Mouse (Mus musculus): ENCODE measurements around the gene Nr1i3. TPM values are rescaled to one million over a fixed set of nuclear protein-coding genes. Genes with fewer than 3 reads are reported as not detected.

Gene Nr1i3
- polyA plus RNA-seq (2012; rRNA removed) = 0.09 and 0.16 TPM in 2 replicates

GRCm38 (mm10) chr1:171213801-171214496 lies at the start of gene Nr1i3:
Gene Nr1i3, plus strand, starts transcription at chr1:171213970.

GRCm38 (mm10) chr1:171195887-171196397 lies 17.8 kb upstream of the Nr1i3 start, which contains the start of gene Pcp4l1:
Gene Pcp4l1, minus strand, starts transcription at chr1:171196268.

GRCm38 (mm10) chr1:171222238-171223155 lies 8.7 kb downstream of the Nr1i3 start, which contains the start of gene Tomm40l:
Gene Tomm40l, minus strand, starts transcription at chr1:171222514.

GRCm38 (mm10) chr1:171224857-171225256 lies 11.1 kb downstream of the Nr1i3 start, which contains the start of gene Apoa2:
Gene Apoa2, plus strand, starts transcription at chr1:171225054.

GRCm38 (mm10) chr1:171234126-171234525 lies 20.4 kb downstream of the Nr1i3 start, which contains the start of gene Fcer1g:
Gene Fcer1g, minus strand, starts transcription at chr1:171234365.

GRCm38 (mm10) chr1:171249913-171250600 lies 36.3 kb downstream of the Nr1i3 start, which contains the start of gene Adamts4:
Gene Adamts4, plus strand, starts transcription at chr1:171250421.

GRCm38 (mm10) chr1:171250680-171251593 lies 37.2 kb downstream of the Nr1i3 start, which contains the start of gene Ndufs2:
Gene Ndufs2, minus strand, starts transcription at chr1:171251388.

GRCm38 (mm10) chr1:171269848-171270572 lies 56.2 kb downstream of the Nr1i3 start, which contains the start of gene B4galt3:
Gene B4galt3, plus strand, starts transcription at chr1:171270328.

Other genes with a start within 250 kb of the Nr1i3 start
- 1.4 and 1.8 TPM in 2 replicates for gene Fcgr2b, start 237.4 kb upstream of the Nr1i3 start, polyA plus RNA-seq (2012; rRNA removed)
- gene Fcgr4, start 195.1 kb upstream of the Nr1i3 start, polyA plus RNA-seq (2012; rRNA removed) = 1.4 and 1.6 TPM in 2 replicates
- gene Fcgr3, start 149.0 kb upstream of the Nr1i3 start, polyA plus RNA-seq (2012; rRNA removed) = 8.3 and 8.7 TPM in 2 replicates
- 11.1 and 11.3 TPM in 2 replicates for gene Cfap126, start 100.1 kb upstream of the Nr1i3 start, polyA plus RNA-seq (2012; rRNA removed)
- 260 and 262 TPM in 2 replicates for gene Sdhc, start 63.4 kb upstream of the Nr1i3 start, polyA plus RNA-seq (2012; rRNA removed)
- 3.0 and 10.7 TPM in 2 replicates for gene Mpz, start 63.3 kb upstream of the Nr1i3 start, polyA plus RNA-seq (2012; rRNA removed)
- gene Pcp4l1, start 17.7 kb upstream of the Nr1i3 start, polyA plus RNA-seq (2012; rRNA removed) = 16.8 and 17.0 TPM in 2 replicates
- gene Tomm40l, start 8.5 kb downstream of the Nr1i3 start, polyA plus RNA-seq (2012; rRNA removed) = 34.4 and 36.0 TPM in 2 replicates
- 2.5 and 3.0 TPM in 2 replicates for gene Apoa2, start 11.1 kb downstream of the Nr1i3 start, polyA plus RNA-seq (2012; rRNA removed)
- 24.0 and 25.7 TPM in 2 replicates for gene Fcer1g, start 20.4 kb downstream of the Nr1i3 start, polyA plus RNA-seq (2012; rRNA removed)
- 3.6 and 4.8 TPM in 2 replicates for gene Adamts4, start 36.5 kb downstream of the Nr1i3 start, polyA plus RNA-seq (2012; rRNA removed)
- 169 and 171 TPM in 2 replicates for gene Ndufs2, start 37.4 kb downstream of the Nr1i3 start, polyA plus RNA-seq (2012; rRNA removed)
- gene B4galt3, start 56.4 kb downstream of the Nr1i3 start, polyA plus RNA-seq (2012; rRNA removed) = 91.4 and 95.1 TPM in 2 replicates
- 97.8 and 102 TPM in 2 replicates for gene Ppox, start 67.2 kb downstream of the Nr1i3 start, polyA plus RNA-seq (2012; rRNA removed)
- 118 and 126 TPM in 2 replicates for gene Usp21, start 74.0 kb downstream of the Nr1i3 start, polyA plus RNA-seq (2012; rRNA removed)
- gene Ufc1, start 81.1 kb downstream of the Nr1i3 start, polyA plus RNA-seq (2012; rRNA removed) = 57.9 and 63.4 TPM in 2 replicates
- gene Dedd, start 115.2 kb downstream of the Nr1i3 start, polyA plus RNA-seq (2012; rRNA removed) = 67.0 and 67.4 TPM in 2 replicates
- 62.0 and 69.0 TPM in 2 replicates for gene Nit1, start 131.7 kb downstream of the Nr1i3 start, polyA plus RNA-seq (2012; rRNA removed)
- 121 TPM in 2 replicates for gene Pfdn2, start 131.7 kb downstream of the Nr1i3 start, polyA plus RNA-seq (2012; rRNA removed)
- gene Klhdc9, start 146.8 kb downstream of the Nr1i3 start, polyA plus RNA-seq (2012; rRNA removed) = 3.2 and 3.6 TPM in 2 replicates
- gene Nectin4, start 156.1 kb downstream of the Nr1i3 start, polyA plus RNA-seq (2012; rRNA removed) = 1.1 and 3.1 TPM in 2 replicates
- 0.92 and 1.1 TPM in 2 replicates for gene Arhgap30, start 175.0 kb downstream of the Nr1i3 start, polyA plus RNA-seq (2012; rRNA removed)
- 177 and 182 TPM in 2 replicates for gene Usf1, start 197.3 kb downstream of the Nr1i3 start, polyA plus RNA-seq (2012; rRNA removed)
- 4.9 and 5.7 TPM in 2 replicates for gene Tstd1, start 204.9 kb downstream of the Nr1i3 start, polyA plus RNA-seq (2012; rRNA removed)
- gene F11r, start 223.6 kb downstream of the Nr1i3 start, polyA plus RNA-seq (2012; rRNA removed) = 4.1 and 7.2 TPM in 2 replicates

All from central nervous system, embryonic 14 days (tissue).